Mouse (Mus musculus) B cell, adult 2 months (primary cell): ENCODE data around the gene Aars2.
A peak's percentile ranks its signal among the peaks of the same experiment; 100 is the strongest.

Experiments
- DNase-seq, 2 experiments: peaks; one replicate each; pipeline ENCODE4 v3.0.0; 2022

The Aars2 gene

GRCm38 (mm10) chr17:45502324-45502723 lies 4.3 kb upstream of the Aars2 start:
- no peak for DNase-seq

- DNase-seq = no peak
Observed at GRCm38 (mm10) chr17:45503301-45503973, 3.2 kb upstream of the Aars2 start.

- no peak for DNase-seq
Observed at GRCm38 (mm10) chr17:45505941-45506465, 638 bp upstream of the Aars2 start.

- no peak for DNase-seq
Observed at GRCm38 (mm10) chr17:45510871-45511270, 4.2 kb downstream of the Aars2 start.

GRCm38 (mm10) chr17:45511757-45512156 lies 5.1 kb downstream of the Aars2 start:
- DNase-seq = no peak

GRCm38 (mm10) chr17:45515204-45515726 lies 8.6 kb downstream of the Aars2 start:
- no peak for DNase-seq

- no peak for DNase-seq
Observed at GRCm38 (mm10) chr17:45515806-45516205, 9.2 kb downstream of the Aars2 start.

GRCm38 (mm10) chr17:45516488-45516887 lies 9.8 kb downstream of the Aars2 start:
- peak; percentile 85 to 87 for DNase-seq

- DNase-seq = no peak
Observed at GRCm38 (mm10) chr17:45517135-45517534, 10.5 kb downstream of the Aars2 start.

GRCm38 (mm10) chr17:45517549-45518215 lies 11.0 kb downstream of the Aars2 start:
- no peak for DNase-seq

GRCm38 (mm10) chr17:45518766-45519475 lies 12.3 kb downstream of the Aars2 start:
- no peak for DNase-seq

GRCm38 (mm10) chr17:45520136-45520535 lies 13.5 kb downstream of the Aars2 start:
- no peak for DNase-seq

- DNase-seq = no peak
Observed at GRCm38 (mm10) chr17:45523263-45523662, 16.6 kb downstream of the Aars2 start, which contains the start of gene Tcte1. TSS of gene Tcte1 (plus strand) at chr17:45523434.

GRCm38 (mm10) chr17:45524961-45525360 lies 18.3 kb downstream of the Aars2 start:
- no peak for DNase-seq

GRCm38 (mm10) chr17:45526571-45526970 lies 19.9 kb downstream of the Aars2 start:
- no peak for DNase-seq

GRCm38 (mm10) chr17:45530346-45530782 lies 23.7 kb downstream of the Aars2 start:
- no peak for DNase-seq

GRCm38 (mm10) chr17:45532896-45533295 lies 26.3 kb downstream of the Aars2 start:
- DNase-seq = no peak

- DNase-seq = peak; percentile 39 to 44
Observed at GRCm38 (mm10) chr17:45536264-45536663, 29.6 kb downstream of the Aars2 start.

- DNase-seq = no peak
Observed at GRCm38 (mm10) chr17:45538394-45538793, 31.8 kb downstream of the Aars2 start.

- no peak for DNase-seq
Observed at GRCm38 (mm10) chr17:45539664-45540063, 33.0 kb downstream of the Aars2 start.

- no peak for DNase-seq
Observed at GRCm38 (mm10) chr17:45542129-45542528, 35.5 kb downstream of the Aars2 start.

GRCm38 (mm10) chr17:45542705-45543104 lies 36.1 kb downstream of the Aars2 start:
- DNase-seq = no peak

GRCm38 (mm10) chr17:45543115-45543514 lies 36.5 kb downstream of the Aars2 start:
- DNase-seq = no peak
